Mouse (Mus musculus): ENCODE data around the gene Gm17482.

GRCm38 (mm10) chr6:115239335-115239734 lies 12.2 kb downstream of the Gm17482 start:
- TF ChIP-seq POLR2A (IDR thresholded peaks at IDR 0.05; ENCODE audit: borderline replicate concordance, low read depth, low read length): no peak
- TF ChIP-seq CTCF (IDR thresholded peaks at IDR 0.05; ENCODE audit: low read depth, low read length): no peak
